Mouse (Mus musculus): Measurements from ENCODE around the gene Litaf. TPM values are rescaled to one million over a fixed set of nuclear protein-coding genes. Genes with fewer than 3 reads are reported as not detected.

Gene Litaf
- polyA plus RNA-seq, 1 experiment = 107 TPM

DNA sequence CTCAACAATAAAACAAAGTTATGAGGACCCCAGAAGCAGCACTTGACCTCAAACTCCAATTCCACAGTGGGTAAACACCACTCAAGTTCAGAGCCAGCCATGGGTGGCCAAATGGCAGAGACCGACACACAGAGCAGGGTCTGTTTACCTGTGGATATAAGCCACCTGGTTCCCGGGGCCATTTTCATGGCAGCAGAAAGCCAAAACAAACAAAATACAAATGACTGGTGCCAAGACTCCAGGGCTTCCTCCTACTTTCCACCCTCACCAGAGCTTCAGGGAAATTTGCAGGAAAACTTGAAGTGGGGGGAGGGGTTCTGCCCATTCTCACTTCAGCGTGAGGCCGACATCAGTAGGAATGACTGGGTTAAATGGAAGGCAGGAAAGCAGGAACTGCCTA lies 75.2 kb downstream of the Litaf start:
- Histone ChIP-seq H3K27ac (ENCODE audit: control insufficient read depth, insufficient read depth, low read length) (no peak overlapping the region), H3K4me1 (replicated peaks; ENCODE audit: control insufficient read depth, insufficient read depth, low read length) (peaks cover 4% of the 10 kb centered on the region), H3K27me3 (ENCODE audit: control insufficient read depth, insufficient read depth, low read length) (no peaks in the 10 kb centered on the region; the same call in 1 of the 2 replicates), H3K4me3 (ENCODE audit: control insufficient read depth, insufficient read depth, low read length) (no peak overlapping the region), H3K36me3 (ENCODE audit: control insufficient read depth, insufficient read depth, low read length) (no peaks in the 10 kb centered on the region)
- DNase-seq = no peak
- WGBS = 96% methylated on average over 4 of the region's 4 CpGs
- TF ChIP-seq POLR2A (IDR thresholded peaks at IDR 0.05; ENCODE audit: control insufficient read depth, extremely low read depth, insufficient read depth, low read length, poor library complexity) = no peak
- no peak for TF ChIP-seq CTCF (IDR thresholded peaks at IDR 0.05; ENCODE audit: borderline replicate concordance, control insufficient read depth, extremely low read depth, insufficient read depth, low read length, poor library complexity)

DNA sequence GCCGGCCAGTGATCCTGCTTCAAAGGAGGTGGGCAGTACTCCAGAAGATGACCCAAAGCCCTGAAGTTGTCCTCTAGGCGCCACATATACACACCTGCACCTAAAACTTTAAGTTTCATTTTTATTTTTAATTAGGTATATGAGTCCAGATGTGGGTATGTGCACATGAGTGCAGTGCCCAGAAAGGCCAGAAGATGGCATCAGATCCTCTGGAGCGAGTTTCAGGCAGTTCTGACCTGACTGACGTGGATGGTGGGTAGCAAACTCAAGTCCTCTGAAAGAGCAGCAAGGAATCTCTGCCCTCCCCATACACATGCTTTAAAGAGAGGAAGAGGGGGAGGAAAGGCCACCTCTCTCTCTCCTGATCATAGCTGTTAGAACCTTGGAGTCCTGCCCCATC lies 76.1 kb downstream of the Litaf start:
- Histone ChIP-seq H3K27me3 (ENCODE audit: control insufficient read depth, insufficient read depth, low read length) (no peaks in the 10 kb centered on the region; the same call in 1 of the 2 replicates), H3K27ac (ENCODE audit: control insufficient read depth, insufficient read depth, low read length) (no peak overlapping the region), H3K36me3 (ENCODE audit: control insufficient read depth, insufficient read depth, low read length) (no peaks in the 10 kb centered on the region), H3K4me1 (replicated peaks; ENCODE audit: control insufficient read depth, insufficient read depth, low read length) (peaks cover 4% of the 10 kb centered on the region), H3K4me3 (ENCODE audit: control insufficient read depth, insufficient read depth, low read length) (no peak overlapping the region)
- TF ChIP-seq POLR2A (IDR thresholded peaks at IDR 0.05; ENCODE audit: control insufficient read depth, extremely low read depth, insufficient read depth, low read length, poor library complexity) (no peak), CTCF (IDR thresholded peaks at IDR 0.05; ENCODE audit: borderline replicate concordance, control insufficient read depth, extremely low read depth, insufficient read depth, low read length, poor library complexity) (no peak)
- 96% methylated on average over 4 of the region's 4 CpGs for WGBS
- DNase-seq = peak; percentile 18

DNA sequence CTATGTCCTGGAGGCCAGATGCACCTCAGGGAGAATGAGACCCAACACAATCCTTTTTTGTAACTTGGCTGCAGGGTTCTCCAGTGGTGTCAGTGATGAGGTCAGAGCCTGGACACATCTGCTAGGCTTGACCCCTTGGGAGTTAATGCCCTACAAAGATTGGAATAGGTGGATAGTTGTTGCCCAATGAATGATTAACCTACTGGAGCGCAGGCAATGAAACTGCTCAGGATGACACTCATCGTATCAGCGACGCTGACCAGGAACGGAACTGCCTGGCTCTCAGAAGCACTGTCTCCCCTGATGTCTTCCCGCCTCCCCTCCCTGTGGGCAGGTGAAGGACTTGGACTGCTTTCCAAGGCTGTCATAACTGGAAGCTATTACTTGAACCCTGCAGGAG lies 76.6 kb downstream of the Litaf start:
- 97% methylated on average over 6 of the region's 6 CpGs for WGBS
- no peak for DNase-seq
- no peaks in the 10 kb centered on the region for H3K36me3 ChIP-seq (ENCODE audit: control insufficient read depth, insufficient read depth, low read length)
- H3K27ac ChIP-seq (ENCODE audit: control insufficient read depth, insufficient read depth, low read length) = no peak overlapping the region
- no peaks in the 10 kb centered on the region; the same call in 1 of the 2 replicates for H3K27me3 ChIP-seq (ENCODE audit: control insufficient read depth, insufficient read depth, low read length)
- H3K4me1 ChIP-seq (replicated peaks; ENCODE audit: control insufficient read depth, insufficient read depth, low read length) = peaks cover 4% of the 10 kb centered on the region
- no peak for TF ChIP-seq CTCF (IDR thresholded peaks at IDR 0.05; ENCODE audit: borderline replicate concordance, control insufficient read depth, extremely low read depth, insufficient read depth, low read length, poor library complexity)
- H3K4me3 ChIP-seq (ENCODE audit: control insufficient read depth, insufficient read depth, low read length) = no peak overlapping the region

DNA sequence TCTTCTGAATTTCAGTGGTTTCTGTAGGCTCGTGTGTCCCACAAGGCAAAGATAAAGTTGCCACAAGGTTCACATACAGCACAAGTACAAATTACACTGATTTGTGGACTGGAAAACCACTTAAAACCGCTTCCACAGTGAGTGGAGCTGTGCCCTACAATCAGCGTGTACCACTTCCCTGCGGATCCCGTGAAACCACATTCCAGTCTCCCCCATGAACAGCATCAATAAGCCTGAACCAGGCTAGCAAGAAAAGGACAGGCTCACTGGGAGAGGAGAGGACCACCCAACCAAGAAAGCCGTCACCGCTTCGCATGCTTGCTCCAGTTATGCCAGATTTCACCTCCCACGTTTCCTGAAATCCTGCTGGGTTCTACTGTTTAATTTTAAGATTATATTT lies 77.7 kb downstream of the Litaf start:
- 92% methylated on average over 9 of the region's 9 CpGs for WGBS

DNA sequence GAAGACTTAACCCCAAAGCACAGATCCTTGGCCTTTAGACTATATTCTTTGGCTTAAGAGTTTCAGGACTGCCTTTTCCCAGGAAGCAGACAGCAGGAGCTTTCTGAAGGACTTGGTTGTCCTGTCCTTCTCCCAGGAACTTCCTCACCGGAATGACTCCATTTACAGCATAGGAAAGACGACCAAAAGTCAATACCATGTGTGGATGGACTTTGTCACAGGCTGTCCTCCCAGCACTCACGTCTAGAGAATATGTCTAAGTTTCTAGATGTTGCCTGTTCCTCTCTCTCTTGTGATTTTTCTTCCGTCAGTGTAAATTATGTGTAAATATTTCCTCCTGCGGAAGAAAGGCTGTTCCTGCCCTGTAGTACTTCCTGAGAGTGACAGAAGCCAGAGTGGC lies 81.4 kb downstream of the Litaf start:
- Histone ChIP-seq H3K27ac (ENCODE audit: control insufficient read depth, insufficient read depth, low read length) (no peak overlapping the region), H3K36me3 (ENCODE audit: control insufficient read depth, insufficient read depth, low read length) (no peaks in the 10 kb centered on the region), H3K4me1 (replicated peaks; ENCODE audit: control insufficient read depth, insufficient read depth, low read length) (peaks cover 3% of the 10 kb centered on the region), H3K4me3 (ENCODE audit: control insufficient read depth, insufficient read depth, low read length) (no peak overlapping the region), H3K27me3 (ENCODE audit: control insufficient read depth, insufficient read depth, low read length) (no peaks in the 10 kb centered on the region)
- TF ChIP-seq CTCF (IDR thresholded peaks at IDR 0.05; ENCODE audit: borderline replicate concordance, control insufficient read depth, extremely low read depth, insufficient read depth, low read length, poor library complexity) (no peak), POLR2A (IDR thresholded peaks at IDR 0.05; ENCODE audit: control insufficient read depth, extremely low read depth, insufficient read depth, low read length, poor library complexity) (no peak)
- no peak for DNase-seq
- WGBS = 88% methylated on average over 5 of the region's 5 CpGs

More for the DNA sequence above, 77.7 kb downstream of the Litaf start:
- H3K27me3 ChIP-seq (ENCODE audit: control insufficient read depth, insufficient read depth, low read length) = no peaks in the 10 kb centered on the region
- H3K4me3 ChIP-seq (ENCODE audit: control insufficient read depth, insufficient read depth, low read length) = no peak overlapping the region
- H3K27ac ChIP-seq (ENCODE audit: control insufficient read depth, insufficient read depth, low read length) = no peak overlapping the region
- H3K36me3 ChIP-seq (ENCODE audit: control insufficient read depth, insufficient read depth, low read length) = no peaks in the 10 kb centered on the region
- TF ChIP-seq CTCF (IDR thresholded peaks at IDR 0.05; ENCODE audit: borderline replicate concordance, control insufficient read depth, extremely low read depth, insufficient read depth, low read length, poor library complexity) (no peak), POLR2A (IDR thresholded peaks at IDR 0.05; ENCODE audit: control insufficient read depth, extremely low read depth, insufficient read depth, low read length, poor library complexity) (no peak)
- H3K4me1 ChIP-seq (replicated peaks; ENCODE audit: control insufficient read depth, insufficient read depth, low read length) = peaks cover 4% of the 10 kb centered on the region
- no peak for DNase-seq

DNA sequence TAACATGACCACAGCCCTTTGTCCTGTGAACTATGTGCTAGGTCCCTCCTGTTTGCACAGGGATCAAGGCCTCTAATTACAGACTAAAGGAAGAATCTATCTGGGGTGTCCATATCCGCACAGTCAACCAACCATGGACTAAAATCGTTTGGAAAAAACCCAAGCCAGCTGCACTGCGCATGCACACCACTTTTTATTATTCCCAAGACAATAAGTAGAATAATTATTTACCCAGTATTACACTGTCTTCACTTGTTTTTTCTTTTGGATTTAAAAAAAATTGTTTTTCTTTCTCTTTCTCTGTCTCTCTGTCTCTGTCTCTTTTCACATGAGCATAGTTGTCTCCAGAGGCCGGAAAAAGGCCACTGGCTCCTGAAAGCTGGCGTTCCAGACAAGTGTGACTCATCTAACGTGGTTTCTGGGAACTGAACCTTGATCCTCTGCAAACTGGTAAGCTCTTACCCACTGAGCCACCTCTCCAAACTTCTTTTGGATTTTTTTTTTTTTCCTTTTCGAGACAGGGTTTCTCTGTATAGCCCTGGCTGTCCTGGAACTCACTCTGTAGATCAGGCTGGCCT lies 84.4 kb downstream of the Litaf start:
- H3K4me3 ChIP-seq (ENCODE audit: control insufficient read depth, insufficient read depth, low read length) = no peak overlapping the region
- peaks cover 19% of the 10 kb centered on the region for H3K4me1 ChIP-seq (replicated peaks; ENCODE audit: control insufficient read depth, insufficient read depth, low read length)
- WGBS = 96% methylated on average over 7 of the region's 7 CpGs
- TF ChIP-seq POLR2A (IDR thresholded peaks at IDR 0.05; ENCODE audit: control insufficient read depth, extremely low read depth, insufficient read depth, low read length, poor library complexity) (no peak), CTCF (IDR thresholded peaks at IDR 0.05; ENCODE audit: borderline replicate concordance, control insufficient read depth, extremely low read depth, insufficient read depth, low read length, poor library complexity) (no peak)
- no peaks in the 10 kb centered on the region for H3K36me3 ChIP-seq (ENCODE audit: control insufficient read depth, insufficient read depth, low read length)
- H3K27ac ChIP-seq (ENCODE audit: control insufficient read depth, insufficient read depth, low read length) = no peak overlapping the region
- DNase-seq = no peak
- H3K27me3 ChIP-seq (ENCODE audit: control insufficient read depth, insufficient read depth, low read length) = no peaks in the 10 kb centered on the region

Measured in thymus, adult 2 months (tissue).